Mouse (Mus musculus) inflammation-experienced regulatory T-cells (primary cell): Measurements from ENCODE around the gene Snapin. TPM values are rescaled to one million over a fixed set of nuclear protein-coding genes. Genes with fewer than 3 reads are reported as not detected.

Source experiments
- polyA plus RNA-seq, 2 experiments: library from polyadenylated mRNA; unstranded; fragments of 100-300 nt; shearing (Covaris generic); gene quantifications; one replicate each; pipeline ENCODE4 v1.2.1; 2017

The Snapin gene
- 10 to 100 TPM; 97.5 to 99.8 TPM for polyA plus RNA-seq

GRCm38 (mm10) chr3:90490696-90491256 is at the start of gene Snapin:
TSS of gene Snapin (minus strand) at chr3:90491033.

GRCm38 (mm10) chr3:90537141-90537904 is 46.5 kb upstream of the Snapin start, which contains the start of gene S100a16:
TSS of gene S100a16 (plus strand) at chr3:90537254.

GRCm38 (mm10) chr3:90526580-90526979 is 35.7 kb upstream of the Snapin start, which contains the start of gene S100a14:
TSS of gene S100a14 (plus strand) at chr3:90526856.

GRCm38 (mm10) chr3:90513796-90514590 is 23.2 kb upstream of the Snapin start, which contains the start of the genes S100a1 and S100a13:
TSS of gene S100a1 (minus strand) at chr3:90514392.
TSS of gene S100a13 (plus strand) at chr3:90514435.

GRCm38 (mm10) chr3:90508950-90509746 is 18.3 kb upstream of the Snapin start, which contains the start of gene Chtop:
TSS of gene Chtop (minus strand) at chr3:90509498.

GRCm38 (mm10) chr3:90475831-90476611 is 14.8 kb downstream of the Snapin start, which contains the start of gene Ilf2:
TSS of gene Ilf2 (plus strand) at chr3:90476126.

GRCm38 (mm10) chr3:90465686-90466310 is 25.0 kb downstream of the Snapin start, which contains the start of gene Npr1:
TSS of gene Npr1 (minus strand) at chr3:90465866.

Other genes with a start within 250 kb of the Snapin start
- gene Creb3l4, start 247.5 kb downstream of the Snapin start, polyA plus RNA-seq, result under 1 TPM; 0.11 to 0.97 TPM
- gene Slc39a1, start 242.9 kb downstream of the Snapin start, polyA plus RNA-seq, result 1 to 10 TPM; 1.7 to 2.8 TPM
- 100 to 1,000 TPM; 104 to 113 TPM for gene Crtc2, start 236.9 kb downstream of the Snapin start, polyA plus RNA-seq
- gene Dennd4b, start 225.8 kb downstream of the Snapin start, polyA plus RNA-seq, result 10 to 100 TPM; 45.9 to 50.2 TPM
- 10 to 100 TPM in 1 of 2 experiments, 1 to 10 TPM in 1; 7.6 to 10.6 TPM for gene Gatad2b, start 197.9 kb downstream of the Snapin start, polyA plus RNA-seq
- under 1 TPM; 0.08 to 0.33 TPM for gene Slc27a3, start 101.1 kb downstream of the Snapin start, polyA plus RNA-seq
- gene Ints3, start 57.4 kb downstream of the Snapin start, polyA plus RNA-seq, result 10 to 100 TPM; 32.8 to 39.6 TPM
- not detected for gene Npr1, start 25.2 kb downstream of the Snapin start, polyA plus RNA-seq
- 100 to 1,000 TPM in 1 of 2 experiments, 10 to 100 TPM in 1; 93.1 to 102 TPM for gene Ilf2, start 14.9 kb downstream of the Snapin start, polyA plus RNA-seq
- 100 to 1,000 TPM; 161 to 182 TPM for gene Chtop, start 18.5 kb upstream of the Snapin start, polyA plus RNA-seq
- 1 to 10 TPM; 1.7 to 4.3 TPM for gene S100a1, start 23.4 kb upstream of the Snapin start, polyA plus RNA-seq
- gene S100a13, start 23.4 kb upstream of the Snapin start, polyA plus RNA-seq, result 100 to 1,000 TPM; 158 to 169 TPM
- under 1 TPM in 1 of 2 experiments, not detected in 1; 0.40 TPM for gene S100a14, start 35.8 kb upstream of the Snapin start, polyA plus RNA-seq
- 1 to 10 TPM in 1 of 2 experiments, under 1 TPM in 1; 0.67 to 1.1 TPM for gene S100a16, start 46.2 kb upstream of the Snapin start, polyA plus RNA-seq
- 1 to 10 TPM in 1 of 2 experiments, under 1 TPM in 1; 0.83 to 2.9 TPM for gene S100a3, start 69.5 kb upstream of the Snapin start, polyA plus RNA-seq
- gene S100a2, start 99.2 kb upstream of the Snapin start, polyA plus RNA-seq, result not detected
- not detected for gene Gm42674, start 110.9 kb upstream of the Snapin start, polyA plus RNA-seq
- 100 to 1,000 TPM; 106 to 233 TPM for gene S100a4, start 112.7 kb upstream of the Snapin start, polyA plus RNA-seq
- under 1 TPM in 1 of 2 experiments, not detected in 1; 0.40 TPM for gene S100a5, start 117.5 kb upstream of the Snapin start, polyA plus RNA-seq
- gene S100a6, start 121.8 kb upstream of the Snapin start, polyA plus RNA-seq, result 100 to 1,000 TPM; 312 to 419 TPM
- gene S100a7a, start 163.0 kb upstream of the Snapin start, polyA plus RNA-seq, result 1 to 10 TPM in 1 of 2 experiments, under 1 TPM in 1; 0.57 to 2.1 TPM
- gene S100a8, start 177.9 kb upstream of the Snapin start, polyA plus RNA-seq, result not detected
- gene S100a9, start 204.7 kb upstream of the Snapin start, polyA plus RNA-seq, result not detected
- not detected for gene Pglyrp4, start 235.9 kb upstream of the Snapin start, polyA plus RNA-seq